Mouse (Mus musculus) midbrain, embryonic 10.5 days (tissue): ENCODE measurements around the gene Nup210. TPM values are rescaled to one million over a fixed set of nuclear protein-coding genes. Genes with fewer than 3 reads are reported as not detected.
"Not testable (repeated sequence)": the region's sequence is repeated elsewhere in the genome, so short reads cannot be mapped to it uniquely, and the experiment has no call there.

Source experiments
- DNase-seq: peaks from one replicate; pipeline ENCODE4 v3.0.0-alpha.2; 2017; ENCODE audit warnings: low spot score
- H3K27ac ChIP-seq: fragments of 300-500 bp; sonication (generic); replicated peaks from 2 replicates; pipeline ENCODE4 v1.5.1; 2016; ENCODE audit warnings: mild to moderate bottlenecking
- H3K27me3 ChIP-seq: fragments of 300-500 bp; sonication (generic); 2 replicates; pipeline ENCODE4 v1.6.1; 2016; ENCODE audit warnings: low read depth, mild to moderate bottlenecking; ENCODE audit not compliant: poor library complexity, severe bottlenecking
- H3K36me3 ChIP-seq: fragments of 300-500 bp; sonication (generic); 2 replicates; pipeline ENCODE4 v1.6.1; 2016; ENCODE audit warnings: mild to moderate bottlenecking, moderate library complexity
- H3K4me1 ChIP-seq: fragments of 300-500 bp; sonication (generic); 2 replicates; pipeline ENCODE4 v1.6.1; 2016
- H3K4me3 ChIP-seq: fragments of 300-500 bp; sonication (generic); 2 replicates; pipeline ENCODE4 v1.5.1; 2016; ENCODE audit warnings: mild to moderate bottlenecking, moderate library complexity
- H3K9me3 ChIP-seq: fragments of 300-500 bp; sonication (generic); replicated peaks from 2 replicates; pipeline ENCODE4 v1.6.1; 2016; ENCODE audit warnings: mild to moderate bottlenecking
- WGBS: fragments of 180-500 bp; shearing (Covaris S2); methylation state at CpG from one replicate; pipeline ENCODE4 v1.1.7; 2016; 5-methylcytosine and 5-hydroxymethylcytosine counted together
- polyA plus RNA-seq: library from polyadenylated mRNA; unstranded; fragments of >200 nt; fragmentation: Nextera tagmentation; extraction: Ambion mirVana; gene quantifications from 2 replicates; pipeline ENCODE4 v1.2.1, GENCODE M21; 2016

Gene Nup210
- polyA plus RNA-seq, 1 experiment from 2014 or later, result 26.2 TPM

DNA sequence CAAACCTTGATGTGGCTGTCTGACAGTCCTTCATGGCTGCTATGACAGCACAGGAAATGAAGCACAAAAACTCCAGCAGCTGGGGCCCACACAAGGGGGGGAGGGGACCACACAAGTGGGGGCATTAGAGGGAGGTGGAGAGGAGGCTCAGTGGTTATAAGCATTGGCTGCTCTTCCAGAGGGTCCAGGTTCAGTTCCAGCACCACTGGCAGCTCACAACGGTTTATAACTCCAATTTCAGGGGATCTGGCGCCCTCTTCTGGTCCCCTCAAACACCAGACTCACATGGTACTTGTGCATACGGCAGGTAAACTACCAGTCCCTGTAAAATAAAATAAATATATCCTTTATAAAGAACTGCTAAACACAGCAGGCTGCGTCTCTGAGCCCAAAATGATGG is 12.4 kb upstream of the Nup210 start:
- no peak for DNase-seq
- Histone ChIP-seq H3K4me3 (no peak overlapping the region), H3K4me1 (peaks cover 6% of the 10 kb centered on the region; the same call in 1 of the 2 replicates), H3K36me3 (no peaks in the 10 kb centered on the region), H3K27me3 (no peaks in the 10 kb centered on the region), H3K9me3 (no peaks in the 10 kb centered on the region), H3K27ac (no peak overlapping the region)
- 51% methylated on average over 4 of the region's 4 CpGs for WGBS

GRCm38 (mm10) chr6:91125228-91125585 is 8.6 kb upstream of the Nup210 start:
- no peak overlapping the region for H3K4me3 ChIP-seq
- no peaks in the 10 kb centered on the region for H3K27me3 ChIP-seq
- peaks cover 6% of the 10 kb centered on the region; the same call in 1 of the 2 replicates for H3K4me1 ChIP-seq
- H3K9me3 ChIP-seq, result 0 out of 2 replicates have a peak, but pooled peaks cover 4% of the 10 kb centered on the region
- 89% methylated on average over 2 of the region's 2 CpGs for WGBS
- no peak overlapping the region for H3K27ac ChIP-seq
- H3K36me3 ChIP-seq, result no peaks in the 10 kb centered on the region
- DNase-seq, result no peak

- 49% methylated on average over 7 of the region's 7 CpGs for WGBS
- H3K4me1 ChIP-seq, result peaks cover 6% of the 10 kb centered on the region; the same call in 1 of the 2 replicates
- no peak for DNase-seq
Observed at GRCm38 (mm10) chr6:91124286-91125227, 7.9 kb upstream of the Nup210 start.

GRCm38 (mm10) chr6:91123453-91123852 is 6.8 kb upstream of the Nup210 start:
- H3K36me3 ChIP-seq, result no peaks in the 10 kb centered on the region
- H3K9me3 ChIP-seq, result 0 out of 2 replicates have a peak, but pooled peaks cover 4% of the 10 kb centered on the region
- peaks cover 6% of the 10 kb centered on the region; the same call in 1 of the 2 replicates for H3K4me1 ChIP-seq
- H3K4me3 ChIP-seq, result no peak overlapping the region
- peaks cover 9% of the 10 kb centered on the region; the same call in 1 of the 2 replicates for H3K27me3 ChIP-seq
- WGBS, result 85% methylated on average over 3 of the region's 3 CpGs
- DNase-seq, result no peak
- no peak overlapping the region for H3K27ac ChIP-seq

More at GRCm38 (mm10) chr6:91124286-91125227, 7.9 kb upstream of the Nup210 start:
- no peak overlapping the region for H3K4me3 ChIP-seq
- 0 out of 2 replicates have a peak, but pooled peaks cover 4% of the 10 kb centered on the region for H3K9me3 ChIP-seq
- no peaks in the 10 kb centered on the region for H3K27me3 ChIP-seq
- no peak overlapping the region for H3K27ac ChIP-seq
- H3K36me3 ChIP-seq, result no peaks in the 10 kb centered on the region

DNA sequence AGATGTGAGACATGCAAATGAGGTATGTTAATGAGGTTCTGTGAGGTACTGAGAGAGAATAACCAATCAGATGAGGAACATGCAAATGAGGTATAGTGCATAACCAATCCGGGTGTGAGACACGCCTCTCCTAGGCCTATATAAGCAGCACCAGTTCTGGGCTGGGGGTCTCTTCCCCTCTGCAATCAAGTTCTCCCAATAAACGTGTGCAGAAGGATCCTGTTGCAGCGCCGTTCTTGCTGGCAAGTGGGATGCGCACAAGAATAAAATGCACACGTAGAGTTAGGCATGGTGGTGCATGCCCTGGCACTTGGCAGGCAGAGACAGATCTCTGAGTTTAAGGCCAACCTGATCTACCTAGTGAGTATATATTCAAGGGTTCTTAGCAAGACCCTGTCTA is 4.5 kb upstream of the Nup210 start:
- not testable (repeated sequence) for H3K36me3 ChIP-seq, H3K9me3 ChIP-seq, H3K4me3 ChIP-seq, H3K27ac ChIP-seq, DNase-seq
- Histone ChIP-seq H3K4me1 (peaks cover 27% of the 10 kb centered on the region), H3K27me3 (peaks cover 23% of the 10 kb centered on the region)
- 92% methylated on average over 7 of the region's 7 CpGs for WGBS

GRCm38 (mm10) chr6:91120206-91120605 is 3.6 kb upstream of the Nup210 start:
- 72% methylated on average over 2 of the region's 2 CpGs for WGBS
- Histone ChIP-seq H3K4me3 (no peak overlapping the region), H3K36me3 (no peaks in the 10 kb centered on the region), H3K27ac (no peak overlapping the region), H3K4me1 (peaks cover 35% of the 10 kb centered on the region), H3K27me3 (peaks cover 28% of the 10 kb centered on the region), H3K9me3 (0 out of 2 replicates have a peak, but pooled peaks cover 4% of the 10 kb centered on the region)
- DNase-seq, result no peak

GRCm38 (mm10) chr6:91118526-91118925 is 1.9 kb upstream of the Nup210 start:
- Histone ChIP-seq H3K4me3 (no peak overlapping the region), H3K4me1 (peaks cover 38% of the 10 kb centered on the region), H3K27ac (no peak overlapping the region), H3K9me3 (0 out of 2 replicates have a peak, but pooled peaks cover 4% of the 10 kb centered on the region), H3K27me3 (peaks cover 28% of the 10 kb centered on the region), H3K36me3 (no peaks in the 10 kb centered on the region)
- DNase-seq, result no peak

DNA sequence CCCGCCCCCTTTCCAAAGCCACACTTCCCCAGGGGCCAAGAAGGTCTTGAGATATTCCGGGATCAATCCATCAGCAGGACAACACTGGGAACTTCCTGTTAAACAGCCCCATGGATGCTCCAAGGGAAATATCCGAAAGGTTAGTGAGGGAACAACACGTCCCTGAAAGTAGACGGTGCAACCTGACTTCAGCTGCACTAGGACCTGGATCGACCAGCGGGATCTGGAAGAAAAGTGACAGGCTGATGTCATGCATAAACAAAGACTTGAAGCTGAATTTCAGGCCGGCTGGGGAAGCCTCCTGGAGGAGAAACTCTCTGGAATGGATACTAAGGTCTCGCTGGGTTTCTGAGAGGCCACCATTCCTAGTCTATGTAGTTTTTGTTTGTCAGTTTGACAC is 520 bp upstream of the Nup210 start:
- H3K27ac ChIP-seq, result peak overlapping the region; percentile 90

DNA sequence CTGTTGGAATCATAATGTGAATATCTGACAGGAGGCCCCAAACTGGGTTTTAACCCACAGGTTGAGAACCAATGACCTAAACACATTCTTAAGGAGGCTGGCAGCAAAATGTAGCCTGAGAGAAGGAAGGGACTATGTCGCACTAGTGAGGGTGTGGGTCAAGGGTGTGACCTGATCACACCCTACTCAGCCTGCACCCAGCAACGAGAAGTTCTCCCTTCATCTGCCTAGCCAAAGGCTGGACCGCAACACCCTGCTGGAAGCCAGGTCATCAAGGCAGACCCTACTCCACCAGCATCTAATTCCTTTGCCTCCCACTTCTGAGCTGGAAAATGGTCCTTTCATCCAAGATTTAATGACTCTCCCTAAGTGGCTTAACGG is 776 bp downstream of the Nup210 start:
- no peak for DNase-seq
- Histone ChIP-seq H3K27ac (peak overlapping the region; percentile 90), H3K9me3 (no peaks in the 10 kb centered on the region), H3K4me1 (peaks cover 38% of the 10 kb centered on the region), H3K27me3 (peaks cover 28% of the 10 kb centered on the region), H3K36me3 (peaks cover 8% of the 10 kb centered on the region; the same call in 1 of the 2 replicates), H3K4me3 (peak overlapping the region; percentile 64)
- 16% methylated on average over 4 of the region's 4 CpGs for WGBS

More for the DNA sequence above, 520 bp upstream of the Nup210 start:
- H3K27me3 ChIP-seq, result peaks cover 28% of the 10 kb centered on the region
- peaks cover 38% of the 10 kb centered on the region for H3K4me1 ChIP-seq
- H3K9me3 ChIP-seq, result 0 out of 2 replicates have a peak, but pooled peaks cover 4% of the 10 kb centered on the region
- peak overlapping the region; percentile 64 for H3K4me3 ChIP-seq
- WGBS, result 4% methylated on average over 9 of the region's 9 CpGs
- no peak for DNase-seq
- peaks cover 4% of the 10 kb centered on the region; the same call in 1 of the 2 replicates for H3K36me3 ChIP-seq

DNA sequence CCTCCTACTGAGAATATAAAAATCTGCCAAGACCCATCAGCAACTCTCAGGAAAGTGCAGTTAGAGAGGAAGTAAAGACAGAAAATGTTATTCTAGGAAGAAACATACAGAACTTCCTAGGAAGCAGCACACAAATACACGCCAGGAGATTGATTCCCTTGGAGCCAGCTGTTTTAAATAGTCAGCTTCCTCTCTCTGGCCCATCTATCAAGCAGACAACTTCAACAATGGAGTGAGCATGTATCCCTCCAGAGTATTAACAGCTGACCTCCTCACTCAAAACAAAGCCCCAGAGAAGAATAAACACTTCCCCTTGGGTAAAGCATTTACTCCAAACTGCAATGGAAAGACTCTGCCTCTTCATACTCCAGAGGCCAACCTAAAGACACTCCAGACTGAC is 1.5 kb downstream of the Nup210 start:
- 0 out of 2 replicates have a peak overlapping the region, but pooled peaks have one; percentile 64 for H3K4me3 ChIP-seq
- H3K9me3 ChIP-seq, result no peaks in the 10 kb centered on the region
- H3K27ac ChIP-seq, result no peak overlapping the region
- peaks cover 38% of the 10 kb centered on the region for H3K4me1 ChIP-seq
- H3K27me3 ChIP-seq, result peaks cover 28% of the 10 kb centered on the region
- peaks cover 8% of the 10 kb centered on the region; the same call in 1 of the 2 replicates for H3K36me3 ChIP-seq
- 60% methylated on average over 1 of the region's 1 CpGs for WGBS
- no peak for DNase-seq

- 79% methylated on average over 2 of the region's 2 CpGs for WGBS
- no peak for DNase-seq
- Histone ChIP-seq H3K27ac (no peak overlapping the region), H3K36me3 (peaks cover 8% of the 10 kb centered on the region; the same call in 1 of the 2 replicates), H3K9me3 (no peaks in the 10 kb centered on the region), H3K4me1 (peaks cover 38% of the 10 kb centered on the region), H3K4me3 (no peak overlapping the region), H3K27me3 (peaks cover 28% of the 10 kb centered on the region)
Observed at GRCm38 (mm10) chr6:91114716-91115115, 1.9 kb downstream of the Nup210 start.

DNA sequence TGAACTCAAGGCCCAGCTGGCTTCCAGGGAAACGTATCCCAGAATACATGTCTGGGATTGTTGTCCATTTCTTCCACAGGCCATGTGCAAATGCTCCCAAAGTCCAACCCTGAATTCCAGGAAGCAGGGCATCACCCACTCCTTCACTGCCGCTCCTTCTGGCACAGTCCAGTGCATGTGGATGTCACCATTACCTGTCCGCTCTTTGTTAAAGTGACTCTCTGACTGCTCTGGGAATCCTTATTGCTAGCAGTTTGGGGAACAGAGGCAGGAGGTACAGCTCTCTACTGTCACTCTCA is 4.7 kb downstream of the Nup210 start:
- H3K27me3 ChIP-seq, result peaks cover 8% of the 10 kb centered on the region; the same call in 1 of the 2 replicates

More for the DNA sequence above, 4.7 kb downstream of the Nup210 start:
- Histone ChIP-seq H3K4me1 (peaks cover 30% of the 10 kb centered on the region), H3K36me3 (peaks cover 8% of the 10 kb centered on the region; the same call in 1 of the 2 replicates), H3K4me3 (no peak overlapping the region), H3K27ac (no peak overlapping the region), H3K9me3 (no peaks in the 10 kb centered on the region)
- 92% methylated on average over 3 of the region's 3 CpGs for WGBS
- DNase-seq, result no peak
